ENCODE assay signal across 11 mouse cellular contexts in the genomic region with DNA sequence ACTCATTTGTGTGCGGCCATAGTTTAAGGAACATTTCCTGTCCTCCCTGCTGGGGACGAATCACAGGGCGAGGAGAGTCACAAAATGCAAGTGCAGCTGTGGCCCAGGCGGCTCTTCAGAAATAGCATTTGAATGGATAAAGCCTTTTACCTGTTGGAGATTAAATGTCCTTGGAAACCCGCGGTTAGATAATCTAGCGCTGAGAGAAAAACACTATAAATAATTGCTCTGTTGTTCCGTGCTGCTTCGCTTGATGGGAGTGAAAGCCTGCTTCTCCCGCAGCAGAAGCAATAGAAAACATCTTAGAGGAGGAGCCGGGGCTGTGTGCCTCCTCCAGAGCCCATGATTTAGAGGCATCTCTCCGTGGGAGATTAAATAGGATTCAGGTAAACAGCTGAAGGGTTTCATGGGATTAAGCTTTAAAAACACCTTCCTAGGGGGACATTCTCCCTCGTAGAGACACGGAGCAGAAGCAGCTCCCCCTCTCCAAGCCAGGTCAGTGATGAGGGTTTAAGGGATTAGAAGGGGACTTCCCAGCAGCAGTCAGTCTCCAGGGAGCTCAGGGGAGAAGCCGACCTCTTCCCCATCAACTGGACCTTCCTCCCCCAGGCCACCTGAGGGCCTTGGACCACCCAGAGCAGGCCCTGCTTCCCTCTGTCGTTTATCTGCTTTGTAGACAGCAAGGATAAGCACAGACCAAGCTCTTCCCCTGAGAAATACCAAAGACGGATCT.
A peak's percentile ranks its signal among the peaks of the same experiment; 100 is the strongest.
DNase-seq lines count a peak whose midpoint lies in the region; ATAC-seq and TF ChIP-seq lines count a peak whose summit lies in the region.
"Had no signal": no experiment of that assay in that cellular context is flagged by ENCODE, and none has a peak within 500 bp of the region (broad histone marks: within the 10 kb centered on the region; RNA-seq: fewer than 3 reads in every experiment).

No protein-coding gene starts in this region.

- peak; percentile 30 for DNase-seq in embryo, embryonic 11 days
- no peak for DNase-seq in embryo, embryonic 10.5 days (ENCODE audit: low spot score)
- peak; percentile 22 to 43 for DNase-seq in kidney, postnatal 4 days
- no peak for DNase-seq in kidney, adult 18-20 months
- peak; percentile 34 for DNase-seq in forebrain, embryonic 14.5 days (ENCODE audit: low spot score)
- DNase-seq in midbrain, postnatal 0 days (ENCODE audit: low spot score) = peak; percentile 37
- no peak for DNase-seq in thymus, postnatal 4 days
- no peak for DNase-seq in adipocyte (ENCODE audit: low spot score)
- DNase-seq: kidney, postnatal 25 days had no signal

- no peaks in the 10 kb centered on the region for H3K36me3 ChIP-seq in forebrain, embryonic 14.5 days (ENCODE audit: control insufficient read depth, insufficient read depth, low read length)
- H3K36me3 ChIP-seq in midbrain, postnatal 0 days (ENCODE audit: insufficient read depth, low read length) = no peaks in the 10 kb centered on the region
- H3K36me3 ChIP-seq: embryonic facial prominence, embryonic 12.5 days; neural tube, embryonic 12.5 days had no signal

- H3K27me3 ChIP-seq in forebrain, embryonic 14.5 days (replicated peaks; ENCODE audit: control insufficient read depth, insufficient read depth, low read length) = no peaks in the 10 kb centered on the region
- no peaks in the 10 kb centered on the region for H3K27me3 ChIP-seq in midbrain, postnatal 0 days (ENCODE audit: insufficient read depth, low read length)
- H3K27me3 ChIP-seq: embryonic facial prominence, embryonic 12.5 days; neural tube, embryonic 12.5 days had no signal

- no peaks in the 10 kb centered on the region for H3K9me3 ChIP-seq in forebrain, embryonic 14.5 days (replicated peaks; ENCODE audit: control insufficient read depth, low read length)
- H3K9me3 ChIP-seq in midbrain, postnatal 0 days (ENCODE audit: low read length) = no peaks in the 10 kb centered on the region
- H3K9me3 ChIP-seq: embryonic facial prominence, embryonic 12.5 days; neural tube, embryonic 12.5 days had no signal

- H3K27ac ChIP-seq in forebrain, embryonic 14.5 days (ENCODE audit: low read depth, low read length) = no peak overlapping the region
- H3K27ac ChIP-seq in midbrain, postnatal 0 days (ENCODE audit: low read depth, low read length) = peak overlapping the region; percentile 55; the same call in 1 of the 2 replicates
- H3K27ac ChIP-seq: embryonic facial prominence, embryonic 12.5 days; neural tube, embryonic 12.5 days had no signal

- ATAC-seq in forebrain, embryonic 14.5 days = no peak
- no peak for ATAC-seq in midbrain, postnatal 0 days (ENCODE audit: low FRiP score)

- 9% methylated on average over 17 of the region's 17 CpGs for WGBS in forebrain, embryonic 14.5 days
- 13% methylated on average over 17 of the region's 17 CpGs for WGBS in midbrain, postnatal 0 days

- 0 out of 2 replicates have a peak overlapping the region, but pooled peaks have one; percentile 30 for H3K9ac ChIP-seq in forebrain, embryonic 14.5 days (ENCODE audit: low read length)
- no peak overlapping the region for H3K9ac ChIP-seq in midbrain, postnatal 0 days (replicated peaks; ENCODE audit: low read length, poor library complexity, severe bottlenecking)
- H3K9ac ChIP-seq: embryonic facial prominence, embryonic 12.5 days; neural tube, embryonic 12.5 days had no signal

- no peak overlapping the region for H3K4me3 ChIP-seq in forebrain, embryonic 14.5 days (ENCODE audit: low read depth, low read length)
- no peak overlapping the region for H3K4me3 ChIP-seq in midbrain, postnatal 0 days (ENCODE audit: low read depth, low read length)
- H3K4me3 ChIP-seq: embryonic facial prominence, embryonic 12.5 days; neural tube, embryonic 12.5 days had no signal

- TF ChIP-seq CTCF in midbrain, postnatal 0 days (IDR thresholded peaks at IDR 0.05) = peak; percentile 4; the same call in 1 of the 2 replicates

- peaks cover 4% of the 10 kb centered on the region; the same call in 1 of the 2 replicates for H3K4me1 ChIP-seq in forebrain, embryonic 14.5 days (ENCODE audit: control insufficient read depth, insufficient read depth, low read length)
- peaks cover 9% of the 10 kb centered on the region; the same call in 1 of the 2 replicates for H3K4me1 ChIP-seq in midbrain, postnatal 0 days (ENCODE audit: insufficient read depth, low read length)

- no peak overlapping the region for H3K4me2 ChIP-seq in forebrain, embryonic 14.5 days (ENCODE audit: low read length)
- H3K4me2 ChIP-seq in midbrain, postnatal 0 days (ENCODE audit: low read depth, low read length, poor library complexity, severe bottlenecking) = no peak overlapping the region
- H3K4me2 ChIP-seq: embryonic facial prominence, embryonic 12.5 days; neural tube, embryonic 12.5 days had no signal

Comparison
In these comparisons a context has a peak if more than half of its experiments do, and no peak if none do; other contexts are left out.
1. DNase-seq: peak in embryo, embryonic 11 days (single experiment), kidney, postnatal 4 days (2 of 2), forebrain, embryonic 14.5 days (single experiment) and midbrain, postnatal 0 days (single experiment); none in embryo, embryonic 10.5 days (single experiment), kidney, adult 18-20 months (single experiment), thymus, postnatal 4 days (single experiment) and adipocyte (single experiment).